Comparison of ENCODE assay signal across 10 mouse cellular contexts in the genomic region with DNA sequence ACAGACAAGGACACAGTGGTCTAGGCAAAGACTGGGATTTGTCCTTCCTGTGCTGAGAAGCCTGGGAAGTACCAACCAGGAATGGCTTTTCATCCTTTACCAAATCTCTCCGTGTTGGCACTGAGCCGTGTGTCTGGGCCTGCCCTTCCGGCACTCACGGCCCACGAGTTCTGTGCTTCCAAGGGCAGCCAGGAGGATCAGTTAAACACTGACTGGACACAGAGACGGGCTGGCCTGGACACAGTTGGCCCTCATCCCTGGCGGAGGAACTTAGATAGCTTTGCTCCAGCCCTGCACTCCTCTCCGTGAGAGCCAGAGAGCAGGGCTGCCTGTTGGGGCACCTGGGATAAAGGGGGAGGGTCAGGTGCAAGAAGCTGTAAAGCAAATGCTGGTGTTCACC. TPM values are rescaled to one million over a fixed set of nuclear protein-coding genes. Genes with fewer than 3 reads are reported as not detected.
DNase-seq lines count a peak whose midpoint lies in the region; ATAC-seq and TF ChIP-seq lines count a peak whose summit lies in the region.
"Had no signal": no experiment of that assay in that cellular context is flagged by ENCODE, and none has a peak within 500 bp of the region (broad histone marks: within the 10 kb centered on the region; RNA-seq: fewer than 3 reads in every experiment).

No protein-coding gene starts in this region.

- TF ChIP-seq POLR2A in kidney, adult 2 months (IDR thresholded peaks at IDR 0.05; ENCODE audit: low read depth, low read length), result no peak

- 35% methylated on average over 8 of the region's 8 CpGs for WGBS in kidney, adult 2 months
- 69% methylated on average over 8 of the region's 8 CpGs for WGBS in kidney, embryonic 16.5 days

- no peaks in the 10 kb centered on the region for H3K36me3 ChIP-seq in kidney, adult 2 months (ENCODE audit: control insufficient read depth, insufficient read depth, low read length)
- no peaks in the 10 kb centered on the region for H3K36me3 ChIP-seq in kidney, embryonic 16.5 days (ENCODE audit: insufficient read depth, low read length)
- H3K36me3 ChIP-seq: limb, embryonic 13.5 days had no signal

- H3K9me3 ChIP-seq in kidney, embryonic 16.5 days (ENCODE audit: low read length), result no peaks in the 10 kb centered on the region
- H3K9me3 ChIP-seq: limb, embryonic 13.5 days had no signal

- ATAC-seq in kidney, embryonic 16.5 days (ENCODE audit: low FRiP score, low TSS enrichment), result no peak
- no peak for ATAC-seq in monocyte, adult 5-6 weeks (replicated peaks; ENCODE audit: insufficient number of reproducible peaks, low FRiP score, low TSS enrichment, poor library complexity, severe bottlenecking)

- H3K27me3 ChIP-seq in kidney, adult 2 months (replicated peaks; ENCODE audit: control insufficient read depth, insufficient read depth, low read length), result no peaks in the 10 kb centered on the region
- H3K27me3 ChIP-seq in kidney, embryonic 16.5 days (ENCODE audit: insufficient read depth, low read length), result no peaks in the 10 kb centered on the region
- H3K27me3 ChIP-seq: limb, embryonic 13.5 days had no signal

- no peaks in the 10 kb centered on the region for H3K4me1 ChIP-seq in kidney, adult 2 months (ENCODE audit: control insufficient read depth, insufficient read depth, low read length)
- H3K4me1 ChIP-seq in kidney, embryonic 16.5 days (ENCODE audit: insufficient read depth, low read length), result no peaks in the 10 kb centered on the region; the same call in 1 of the 2 replicates

- no peak overlapping the region for H3K4me2 ChIP-seq in kidney, embryonic 16.5 days (replicated peaks; ENCODE audit: low read depth, low read length)
- H3K4me2 ChIP-seq: limb, embryonic 13.5 days had no signal

- H3K4me3 ChIP-seq in kidney, adult 2 months (ENCODE audit: insufficient read depth, low read depth, low read length), result no peak overlapping the region
- no peak overlapping the region for H3K4me3 ChIP-seq in kidney, embryonic 16.5 days (ENCODE audit: low read length)
- H3K4me3 ChIP-seq: limb, embryonic 13.5 days had no signal

- DNase-seq in kidney, adult 2 months, result peak; percentile 57
- DNase-seq in adrenal gland, postnatal 10 days, result peak; percentile 76
- peak; percentile 40 for DNase-seq in fibroblast of lung, adult 2 months (ENCODE audit: low read depth)
- peak; percentile 66 to 67 for DNase-seq in heart, postnatal 36 days
- DNase-seq in right cerebral cortex, adult 18-20 months, result no peak
- DNase-seq in layer of hippocampus, postnatal 36 days, result no peak
- DNase-seq: spleen, adult 18-20 months had no signal

- no peak for TF ChIP-seq CTCF in kidney, adult 2 months (conservative IDR thresholded peaks at IDR 0.05; ENCODE audit: insufficient read depth, insufficient read length, low read depth, low read length)

- intact Hi-C loops in heart, postnatal 36 days (cut with DNase I), result no loop called here

- H3K9ac ChIP-seq in kidney, embryonic 16.5 days (replicated peaks; ENCODE audit: low read length), result no peak overlapping the region
- H3K9ac ChIP-seq: limb, embryonic 13.5 days had no signal

- H3K27ac ChIP-seq in kidney, adult 2 months (ENCODE audit: insufficient read depth, low read depth, low read length), result no peak overlapping the region
- H3K27ac ChIP-seq in kidney, embryonic 16.5 days (ENCODE audit: low read length), result no peak overlapping the region
- H3K27ac ChIP-seq: limb, embryonic 13.5 days had no signal

RNA-seq across cellular contexts. Expression of a gene that starts 40.8 kb away (rescaled TPM):
- 3.0 and 4.8 TPM in 2 replicates for polyA plus RNA-seq in kidney, adult 2 months (2012; rRNA removed)
- 3.0 and 3.7 TPM in 2 replicates for polyA plus RNA-seq in kidney, embryonic 16.5 days (2015; fragmentation: Nextera tagmentation; extraction: Ambion mirVana)
- total RNA-seq in adrenal gland, postnatal 10 days (2021), result 10 to 100 TPM in 1 of 2 experiments, 1 to 10 TPM in 1; 8.1 to 10.1 TPM
- 1 to 10 TPM; 5.0 to 7.4 TPM for total RNA-seq in heart, postnatal 36 days (2021)
- 154 to 221 TPM (median 156 TPM) in 3 replicates for total RNA-seq in monocyte, adult 5-6 weeks (2017)
- 1 to 10 TPM; 1.9 to 3.0 TPM for total RNA-seq in layer of hippocampus, postnatal 36 days (2021)

RNA-seq across cellular contexts. Expression of a gene that starts 49.0 kb away (rescaled TPM):
- polyA plus RNA-seq in kidney, adult 2 months (2012; rRNA removed), result 23.9 and 25.6 TPM in 2 replicates
- polyA plus RNA-seq in kidney, embryonic 16.5 days (2015; fragmentation: Nextera tagmentation; extraction: Ambion mirVana), result 53.6 and 61.1 TPM in 2 replicates
- total RNA-seq in adrenal gland, postnatal 10 days (2021), result 10 to 100 TPM; 80.2 to 82.4 TPM
- total RNA-seq in heart, postnatal 36 days (2021), result 10 to 100 TPM; 70.9 to 83.8 TPM
- 64.0 to 69.8 TPM (median 69.1 TPM) in 3 replicates for total RNA-seq in monocyte, adult 5-6 weeks (2017)
- 10 to 100 TPM; 52.5 to 64.9 TPM for total RNA-seq in layer of hippocampus, postnatal 36 days (2021)

Comparison
In these comparisons a context has a peak if more than half of its experiments do, and no peak if none do; other contexts are left out.
1. DNase-seq: peak in kidney, adult 2 months (single experiment), adrenal gland, postnatal 10 days (single experiment), fibroblast of lung, adult 2 months (single experiment) and heart, postnatal 36 days (2 of 2); none in right cerebral cortex, adult 18-20 months (single experiment) and layer of hippocampus, postnatal 36 days (0 of 2).
2. RNA of a gene that starts 40.8 kb away (total RNA-seq): 154 to 221 TPM in monocyte, adult 5-6 weeks; 8.1 to 10.1 TPM in adrenal gland, postnatal 10 days, 5.0 to 7.4 TPM in heart, postnatal 36 days and 1.9 to 3.0 TPM in layer of hippocampus, postnatal 36 days; every median in the first group is over 10 times any median in the second.